Mouse (Mus musculus) adrenal gland, adult 18-20 months (tissue): ENCODE measurements around the gene Fbxw26. TPM values are rescaled to one million over a fixed set of nuclear protein-coding genes. Genes with fewer than 3 reads are reported as not detected.
"Not testable (repeated sequence)": the region's sequence is repeated elsewhere in the genome, so short reads cannot be mapped to it uniquely, and the experiment has no call there.

ENCODE experiments used
- DNase-seq, 2 experiments: peaks; one replicate each; pipeline ENCODE4 v3.0.0; 2021 to 2022; ENCODE audit warnings: low spot score in 2 of 2
- long read RNA-seq, 2 experiments: library from polyadenylated mRNA; stranded (forward); transcript quantifications; one replicate each; pipeline ENCODE4 v2.0.0; 2021
- total RNA-seq, 2 experiments: library from RNA; stranded (reverse); gene quantifications; 1 replicate in 1 of 2; 2 replicates in 1 of 2; pipeline ENCODE4 v1.2.3; 2021

Gene Fbxw26
- total RNA-seq, result not detected
- long read RNA-seq, experiment 1, result 0 reads
- long read RNA-seq, experiment 2, result 0 reads

DNA sequence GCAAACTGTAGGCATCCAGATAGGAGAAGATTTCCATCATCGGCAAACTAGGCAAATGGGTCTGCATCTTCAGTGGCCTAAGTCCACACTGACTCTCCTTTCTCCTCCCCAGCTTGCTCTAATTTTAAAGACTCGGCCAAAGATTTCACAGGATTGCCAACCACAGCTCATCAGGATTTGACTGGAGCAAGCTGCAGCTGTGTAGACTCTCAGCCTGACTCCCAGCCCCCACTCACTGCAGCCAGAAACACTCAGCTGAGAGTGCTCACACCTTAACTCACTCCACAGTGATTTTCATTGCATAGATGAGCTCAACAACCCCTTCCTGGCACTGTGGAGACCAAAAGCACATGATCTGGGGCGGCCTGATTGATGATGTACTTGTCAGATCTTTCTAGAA lies at the start of gene Fbxw26:
Gene Fbxw26 (minus strand): TSS at position 101 of the 400 bp plus-strand sequence.
- DNase-seq, result not testable (repeated sequence)

DNA sequence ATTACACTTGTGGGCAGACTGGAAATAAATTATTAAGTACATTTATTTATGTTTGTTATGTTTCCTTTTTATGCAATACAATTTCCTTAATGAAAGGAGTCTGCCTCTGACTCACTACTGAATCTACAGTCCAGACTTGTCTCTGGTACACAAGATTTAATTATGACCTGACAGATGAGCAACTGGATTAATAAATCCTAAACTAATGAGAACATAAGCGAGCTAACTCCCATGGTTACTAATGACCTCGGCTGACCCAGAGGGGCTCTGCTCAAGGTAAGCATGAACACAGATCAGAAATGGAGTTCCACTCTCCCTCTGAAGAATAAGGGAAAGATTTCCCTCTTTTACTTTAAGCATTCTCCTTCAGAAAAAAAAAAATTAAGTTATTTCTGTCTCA lies 49.3 kb upstream of the Fbxw26 start:
- DNase-seq, result no peak

DNA sequence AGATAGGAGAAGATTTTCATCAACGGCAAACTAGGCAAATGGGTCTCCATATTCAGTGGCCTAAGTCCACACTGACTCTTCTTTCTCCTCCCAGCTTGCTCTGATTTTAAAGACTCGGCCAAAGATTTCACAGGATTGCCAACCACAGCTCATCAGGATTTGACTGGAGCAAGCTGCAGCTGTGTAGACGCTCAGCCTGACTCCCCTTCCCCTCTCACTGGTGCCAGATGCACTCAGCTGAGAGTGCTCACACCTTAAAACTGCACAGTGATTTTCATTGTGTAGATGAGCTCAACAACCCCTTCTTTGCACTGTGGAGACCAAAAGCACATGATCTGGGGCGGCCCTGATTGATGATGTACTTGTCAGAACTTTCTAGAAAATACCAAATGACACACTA lies 44.7 kb upstream of the Fbxw26 start, which contains the start of gene Fbxw27:
Gene Fbxw27 (minus strand): TSS at position 101 of the 400 bp plus-strand sequence.
- not testable (repeated sequence) for DNase-seq

DNA sequence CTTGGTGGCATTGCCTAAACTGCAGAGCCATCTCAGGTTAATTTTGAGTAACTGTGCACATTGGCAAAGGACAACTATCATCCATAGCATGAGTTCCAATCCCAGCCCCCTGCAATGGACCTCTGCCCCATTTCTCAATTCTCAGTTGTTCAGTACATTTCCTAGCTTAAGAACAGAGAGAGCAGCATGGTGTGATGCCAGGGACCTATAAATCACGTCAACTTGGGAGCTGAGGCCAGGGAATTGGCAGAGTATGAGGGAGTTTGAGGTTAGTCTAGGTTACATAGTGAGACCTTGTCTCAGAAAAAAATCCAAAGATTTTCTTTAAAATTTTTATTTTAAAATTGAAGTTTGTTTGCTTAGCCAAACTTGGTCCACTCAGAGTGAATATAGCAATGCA lies 21.0 kb upstream of the Fbxw26 start:
- peak in 1 of 2 experiments; percentile 9 for DNase-seq

DNA sequence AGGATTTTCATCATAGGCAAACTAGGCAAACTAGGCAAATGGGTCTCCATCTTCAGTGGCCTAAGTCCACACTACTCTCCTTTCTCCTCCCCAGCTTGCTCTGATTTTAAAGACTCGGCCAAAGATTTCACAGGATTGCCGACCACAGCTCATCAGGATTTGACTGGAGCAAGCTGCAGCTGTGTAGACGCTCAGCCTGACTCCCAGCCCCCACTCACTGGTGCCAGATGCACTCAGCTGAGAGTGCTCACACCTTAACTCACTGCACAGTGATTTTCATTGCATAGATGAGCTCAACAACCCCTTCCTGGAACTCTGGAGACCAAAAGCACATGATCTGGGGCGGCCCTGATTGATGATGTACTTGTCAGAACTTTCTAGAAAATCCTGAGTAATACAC lies 43.3 kb downstream of the Fbxw26 start, which contains the start of gene Fbxw18:
Gene Fbxw18 (minus strand): TSS at position 101 of the 400 bp plus-strand sequence.
- DNase-seq, result not testable (repeated sequence)

DNA sequence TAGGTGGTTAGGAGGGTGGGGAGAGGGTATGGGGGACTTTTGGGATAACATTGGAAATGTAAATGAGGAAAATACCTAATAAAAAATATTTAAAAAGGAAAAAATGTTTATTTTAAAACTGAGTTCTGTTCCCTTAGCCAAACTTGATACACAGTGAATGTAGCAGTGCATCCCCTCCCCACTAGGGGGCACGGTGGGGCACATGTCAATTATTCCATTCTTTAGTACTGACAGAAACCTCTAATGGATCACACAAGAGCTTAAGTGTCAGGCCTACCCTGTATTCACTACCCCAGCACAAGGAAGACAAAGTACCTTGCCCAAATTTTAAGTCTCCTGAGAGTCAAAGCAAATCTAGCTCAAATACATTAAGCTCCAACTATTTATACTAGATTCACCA lies 60.6 kb downstream of the Fbxw26 start:
- DNase-seq, result peak; percentile 57

Other genes starting within 250 kb of the Fbxw26 start
- not detected for gene Fbxw15, start 177.8 kb downstream of the Fbxw26 start, total RNA-seq
- gene Fbxw24, start 120.0 kb downstream of the Fbxw26 start, total RNA-seq, result not detected
- not detected for gene Fbxw25, start 81.4 kb downstream of the Fbxw26 start, total RNA-seq
- gene Fbxw18, start 43.4 kb downstream of the Fbxw26 start, total RNA-seq, result not detected
- gene Fbxw27, start 44.6 kb upstream of the Fbxw26 start, total RNA-seq, result not detected
- gene Spink8, start 66.2 kb upstream of the Fbxw26 start, total RNA-seq, result 10 to 100 TPM; 18.1 to 18.5 TPM
- gene Nme6, start 86.7 kb upstream of the Fbxw26 start, total RNA-seq, result 10 to 100 TPM; 14.7 to 15.5 TPM
- gene Camp, start 103.5 kb upstream of the Fbxw26 start, total RNA-seq, result under 1 TPM in 1 of 2 experiments, not detected in 1; 0.70 TPM
- 10 to 100 TPM; 10.9 to 14.1 TPM for gene Cdc25a, start 129.5 kb upstream of the Fbxw26 start, total RNA-seq
- gene Map4, start 185.4 kb upstream of the Fbxw26 start, total RNA-seq, result 10 to 100 TPM; 79.0 to 91.6 TPM